Comparison of ENCODE assay signal across 11 mouse cellular contexts in genomic region chr10:91156338-91156737, GRCm38 (mm10). TPM values are rescaled to one million over a fixed set of nuclear protein-coding genes. Genes with fewer than 3 reads are reported as not detected.
DNase-seq lines count a peak whose midpoint lies in the region; ATAC-seq and TF ChIP-seq lines count a peak whose summit lies in the region.
"Had no signal": no experiment of that assay in that cellular context is flagged by ENCODE, and none has a peak within 500 bp of the region (broad histone marks: within the 10 kb centered on the region; RNA-seq: fewer than 3 reads in every experiment).

No protein-coding gene starts in this region.

- peak overlapping the region; percentile 67 for H3K27ac ChIP-seq in heart, adult 2 months
- H3K27ac ChIP-seq in lung, embryonic 15.5 days = no peak overlapping the region
- H3K27ac ChIP-seq in stomach, postnatal 0 days (replicated peaks) = 0 out of 2 replicates have a peak overlapping the region, but pooled peaks have one; percentile 13
- no peak overlapping the region for H3K27ac ChIP-seq in neural tube, embryonic 15.5 days (replicated peaks)
- H3K27ac ChIP-seq: hindbrain, embryonic 15.5 days had no signal

- no peak overlapping the region for H3K4me3 ChIP-seq in heart, adult 2 months
- no peak overlapping the region for H3K4me3 ChIP-seq in lung, embryonic 15.5 days
- H3K4me3 ChIP-seq in lung, adult 2 months (replicated peaks; ENCODE audit: extremely low read depth, low read depth, low read length) = no peak overlapping the region
- H3K4me3 ChIP-seq in stomach, postnatal 0 days (ENCODE audit: low read depth, low read length) = no peak overlapping the region
- no peak overlapping the region for H3K4me3 ChIP-seq in neural tube, embryonic 15.5 days (replicated peaks)
- H3K4me3 ChIP-seq: erythroblast, embryonic 14.5 days; hindbrain, embryonic 15.5 days had no signal

- WGBS in heart, adult 2 months = 31% methylated on average over 6 of the region's 6 CpGs
- 64% methylated on average over 6 of the region's 6 CpGs for WGBS in lung, embryonic 15.5 days
- WGBS in lung, adult 2 months = 51% methylated on average over 6 of the region's 6 CpGs
- WGBS in stomach, postnatal 0 days = 65% methylated on average over 6 of the region's 6 CpGs
- WGBS in neural tube, embryonic 15.5 days = 83% methylated on average over 6 of the region's 6 CpGs

- DNase-seq in heart, adult 2 months = peak in 1 of 2 experiments; percentile 45
- DNase-seq in heart, postnatal 36 days = no peak
- no peak for DNase-seq in lung, adult 2 months
- peak; percentile 30 to 35 for DNase-seq in heart, postnatal 14 days
- DNase-seq in stomach, postnatal 0 days (ENCODE audit: low spot score) = no peak
- DNase-seq in gastrocnemius, adult 8-10 months (ENCODE audit: low spot score in 2 of 2) = no peak
- DNase-seq: cerebellum, adult 11 months had no signal

- H3K36me3 ChIP-seq in heart, adult 2 months (ENCODE audit: control insufficient read depth, insufficient read depth, low read length) = peaks cover 48% of the 10 kb centered on the region
- H3K36me3 ChIP-seq in lung, embryonic 15.5 days = peaks cover 91% of the 10 kb centered on the region
- H3K36me3 ChIP-seq in stomach, postnatal 0 days (ENCODE audit: control insufficient read depth, insufficient read depth, low read length) = peaks cover 15% of the 10 kb centered on the region
- H3K36me3 ChIP-seq in neural tube, embryonic 15.5 days = peaks cover 46% of the 10 kb centered on the region

- 0 out of 2 replicates have a peak, but pooled peaks have one; percentile 33 for TF ChIP-seq POLR2A in heart, adult 2 months (IDR thresholded peaks at IDR 0.05; ENCODE audit: insufficient read depth, low read depth, low read length)
- TF ChIP-seq POLR2A in lung, adult 2 months (IDR thresholded peaks at IDR 0.05; ENCODE audit: borderline replicate concordance, extremely low read depth, low read depth, low read length) = no peak

- ATAC-seq in lung, embryonic 15.5 days (ENCODE audit: borderline replicate concordance, extremely low read depth, low FRiP score, low TSS enrichment) = peak; percentile 46; the same call in 1 of the 2 replicates
- no peak for ATAC-seq in stomach, postnatal 0 days (ENCODE audit: low FRiP score, low TSS enrichment)
- ATAC-seq in neural tube, embryonic 15.5 days (ENCODE audit: low FRiP score) = no peak

- 0 out of 2 replicates have a peak, but pooled peaks have one; percentile 34 for TF ChIP-seq EP300 in heart, adult 2 months (IDR thresholded peaks at IDR 0.05; ENCODE audit: insufficient read depth, low read depth, low read length)
- no peak for TF ChIP-seq EP300 in stomach, postnatal 0 days (optimal IDR thresholded peaks at IDR 0.05)

- peaks cover 10% of the 10 kb centered on the region for H3K4me1 ChIP-seq in heart, adult 2 months (ENCODE audit: control insufficient read depth, insufficient read depth, low read length)
- 0 out of 2 replicates have a peak, but pooled peaks cover 3% of the 10 kb centered on the region for H3K4me1 ChIP-seq in lung, embryonic 15.5 days
- H3K4me1 ChIP-seq in lung, adult 2 months (ENCODE audit: control insufficient read depth, insufficient read depth, low read length) = peaks cover 12% of the 10 kb centered on the region; the same call in 1 of the 2 replicates
- no peaks in the 10 kb centered on the region for H3K4me1 ChIP-seq in stomach, postnatal 0 days (replicated peaks; ENCODE audit: control insufficient read depth, insufficient read depth)
- H3K4me1 ChIP-seq in neural tube, embryonic 15.5 days = no peaks in the 10 kb centered on the region
- H3K4me1 ChIP-seq: hindbrain, embryonic 15.5 days had no signal

- H3K27me3 ChIP-seq in heart, adult 2 months (ENCODE audit: control insufficient read depth, insufficient read depth, low read length) = no peaks in the 10 kb centered on the region
- no peaks in the 10 kb centered on the region for H3K27me3 ChIP-seq in lung, embryonic 15.5 days
- no peaks in the 10 kb centered on the region for H3K27me3 ChIP-seq in stomach, postnatal 0 days (ENCODE audit: control insufficient read depth, insufficient read depth, low read length)
- H3K27me3 ChIP-seq in neural tube, embryonic 15.5 days (replicated peaks) = no peaks in the 10 kb centered on the region
- H3K27me3 ChIP-seq: hindbrain, embryonic 15.5 days had no signal

- no peak overlapping the region for H3K4me2 ChIP-seq in lung, embryonic 15.5 days
- H3K4me2 ChIP-seq in stomach, postnatal 0 days (replicated peaks; ENCODE audit: low read depth) = no peak overlapping the region
- H3K4me2 ChIP-seq in neural tube, embryonic 15.5 days = no peak overlapping the region
- H3K4me2 ChIP-seq: hindbrain, embryonic 15.5 days had no signal

- H3K79me2 ChIP-seq in heart, adult 2 months (replicated peaks; ENCODE audit: control insufficient read depth, insufficient read depth, low read length) = peaks cover 5% of the 10 kb centered on the region; the same call in 1 of the 2 replicates

- no peak overlapping the region for H3K9ac ChIP-seq in heart, adult 2 months (ENCODE audit: low read depth, low read length)
- H3K9ac ChIP-seq in lung, embryonic 15.5 days = no peak overlapping the region
- H3K9ac ChIP-seq in stomach, postnatal 0 days (ENCODE audit: low read length) = no peak overlapping the region
- no peak overlapping the region for H3K9ac ChIP-seq in neural tube, embryonic 15.5 days (replicated peaks)
- H3K9ac ChIP-seq: hindbrain, embryonic 15.5 days had no signal

- H3K9me3 ChIP-seq in lung, embryonic 15.5 days = no peaks in the 10 kb centered on the region
- H3K9me3 ChIP-seq in stomach, postnatal 0 days (ENCODE audit: control insufficient read depth, low read length) = no peaks in the 10 kb centered on the region
- no peaks in the 10 kb centered on the region for H3K9me3 ChIP-seq in neural tube, embryonic 15.5 days (replicated peaks)
- H3K9me3 ChIP-seq: hindbrain, embryonic 15.5 days had no signal

- TF ChIP-seq CTCF in heart, adult 2 months (IDR thresholded peaks at IDR 0.05) = no peak
- TF ChIP-seq CTCF in lung, adult 2 months (IDR thresholded peaks at IDR 0.05; ENCODE audit: insufficient read depth, low read length) = no peak
- no peak for TF ChIP-seq CTCF in stomach, postnatal 0 days (IDR thresholded peaks at IDR 0.05; ENCODE audit: low read depth)

- intact Hi-C loops in heart, adult 2 months (cut with DNase I) = no loop called here
- intact Hi-C loops in heart, postnatal 36 days (cut with DNase I) = no loop called here
- intact Hi-C loops in heart, postnatal 14 days (cut with DNase I) = loop anchor here (5.0 kb wide), 1 partner anchor 36 kb away; no protein-coding TSS in a partner anchor

RNA-seq across cellular contexts. Expression of gene Tmpo, which starts 24.8 kb away (rescaled TPM):
- total RNA-seq in heart, adult 2 months (2021) = 10 to 100 TPM; 39.8 to 40.1 TPM
- 13.9 and 26.2 TPM in 2 replicates for polyA plus RNA-seq in heart, adult 2 months (2012; rRNA removed)
- total RNA-seq in heart, postnatal 36 days (2021) = 10 to 100 TPM; 37.8 to 46.3 TPM
- polyA plus RNA-seq in lung, embryonic 15.5 days (2015; fragmentation: Nextera tagmentation; extraction: Ambion mirVana) = 263 and 267 TPM in 2 replicates
- 40.4 and 49.6 TPM in 2 replicates for polyA plus RNA-seq in lung, adult 2 months (2012; rRNA removed)
- 10 to 100 TPM; 54.4 to 60.4 TPM for total RNA-seq in heart, postnatal 14 days (2021)
- 57.1 and 59.6 TPM in 2 replicates for polyA plus RNA-seq in stomach, postnatal 0 days (2015; fragmentation: Nextera tagmentation; extraction: Ambion mirVana)
- 10 to 100 TPM; 47.8 to 71.6 (median 53.8) TPM for total RNA-seq in gastrocnemius, adult 8-10 months (2022)
- 80.0 and 105 TPM in 2 replicates for polyA plus RNA-seq in neural tube, embryonic 15.5 days (2015; fragmentation: Nextera tagmentation; extraction: Ambion mirVana)

RNA-seq across cellular contexts. Expression of gene Slc25a3, which starts 32.5 kb away (rescaled TPM):
- total RNA-seq in heart, adult 2 months (2021) = 1,000 to 10,000 TPM; 2,279 to 2,697 TPM
- polyA plus RNA-seq in heart, adult 2 months (2012; rRNA removed) = 1,459 and 1,712 TPM in 2 replicates
- total RNA-seq in heart, postnatal 36 days (2021) = 1,000 to 10,000 TPM; 2,503 to 2,587 TPM
- polyA plus RNA-seq in lung, embryonic 15.5 days (2015; fragmentation: Nextera tagmentation; extraction: Ambion mirVana) = 417 and 419 TPM in 2 replicates
- 228 and 232 TPM in 2 replicates for polyA plus RNA-seq in lung, adult 2 months (2012; rRNA removed)
- total RNA-seq in heart, postnatal 14 days (2021) = 1,000 to 10,000 TPM; 2,379 to 2,461 TPM
- 523 and 539 TPM in 2 replicates for polyA plus RNA-seq in stomach, postnatal 0 days (2015; fragmentation: Nextera tagmentation; extraction: Ambion mirVana)
- 1,000 to 10,000 TPM; 1,088 to 1,186 (median 1,135) TPM for total RNA-seq in gastrocnemius, adult 8-10 months (2022)
- 595 and 628 TPM in 2 replicates for polyA plus RNA-seq in neural tube, embryonic 15.5 days (2015; fragmentation: Nextera tagmentation; extraction: Ambion mirVana)

Comparison
In these comparisons a context has a peak if more than half of its experiments do, and no peak if none do; other contexts are left out.
1. DNase-seq: peak in heart, postnatal 14 days (2 of 2); none in heart, postnatal 36 days (0 of 2), lung, adult 2 months (single experiment), stomach, postnatal 0 days (single experiment) and gastrocnemius, adult 8-10 months (0 of 2).
2. H3K27ac ChIP-seq: peak in heart, adult 2 months (single experiment) and stomach, postnatal 0 days (single experiment); none in lung, embryonic 15.5 days (single experiment) and neural tube, embryonic 15.5 days (single experiment).